Mouse (Mus musculus) frontal cortex, postnatal 10 days (tissue): ENCODE results near the gene Catspere2.

Experiments used
- DNase-seq, 2 experiments: peaks; one replicate each; pipeline ENCODE4 v3.0.0; 2022; ENCODE audit warnings: low spot score in 2 of 2, mixed read lengths in 1 of 2

The Catspere2 gene

GRCm38 (mm10) chr1:178219166-178220077 lies 236.2 kb downstream of the Catspere2 start:
- DNase-seq, result no peak
